Comparison of ENCODE assay signal across 9 mouse cellular contexts in genomic region chr4:133204379-133204778, GRCm38 (mm10). TPM values are rescaled to one million over a fixed set of nuclear protein-coding genes. Genes with fewer than 3 reads are reported as not detected.
DNase-seq lines count a peak whose midpoint lies in the region; ATAC-seq and TF ChIP-seq lines count a peak whose summit lies in the region.
"Had no signal": no experiment of that assay in that cellular context is flagged by ENCODE, and none has a peak within 500 bp of the region (broad histone marks: within the 10 kb centered on the region; RNA-seq: fewer than 3 reads in every experiment).

No protein-coding gene starts in this region.

- H3K79me2 ChIP-seq in myocyte (ENCODE audit: control insufficient read depth, insufficient read depth), result no peaks in the 10 kb centered on the region

- H3K9me3 ChIP-seq in kidney, embryonic 15.5 days (replicated peaks), result no peaks in the 10 kb centered on the region
- no peaks in the 10 kb centered on the region for H3K9me3 ChIP-seq in forebrain, embryonic 11.5 days (ENCODE audit: control insufficient read depth, low read length)
- H3K9me3 ChIP-seq in hindbrain, postnatal 0 days (ENCODE audit: low read length), result no peaks in the 10 kb centered on the region

- H3ac ChIP-seq in myocyte (ENCODE audit: control insufficient read depth, insufficient read length), result no peak overlapping the region

- H3K27me3 ChIP-seq in kidney, embryonic 15.5 days, result no peaks in the 10 kb centered on the region
- H3K27me3 ChIP-seq in forebrain, embryonic 11.5 days (ENCODE audit: control insufficient read depth, insufficient read depth, low read length), result no peaks in the 10 kb centered on the region; the same call in 1 of the 2 replicates
- no peaks in the 10 kb centered on the region for H3K27me3 ChIP-seq in hindbrain, postnatal 0 days (ENCODE audit: insufficient read depth, low read length)
- H3K27me3 ChIP-seq in myocyte (ENCODE audit: control insufficient read depth, insufficient read depth, insufficient read length), result no peaks in the 10 kb centered on the region

- DNase-seq in kidney, adult 11 months, result no peak
- no peak for DNase-seq in forebrain, embryonic 11.5 days (ENCODE audit: low spot score)
- no peak for DNase-seq in hindbrain, postnatal 0 days (ENCODE audit: low spot score)
- no peak for DNase-seq in thymus, postnatal 10 days (ENCODE audit: low spot score in 2 of 2)
- no peak for DNase-seq in ovary, postnatal 14 days (ENCODE audit: low spot score)

- no peak overlapping the region for H3K4me3 ChIP-seq in kidney, embryonic 15.5 days (replicated peaks)
- no peak overlapping the region for H3K4me3 ChIP-seq in forebrain, embryonic 11.5 days (ENCODE audit: low read depth, low read length)
- H3K4me3 ChIP-seq in hindbrain, postnatal 0 days (ENCODE audit: low read length), result no peak overlapping the region
- no peak overlapping the region for H3K4me3 ChIP-seq in myocyte

- no peak for TF ChIP-seq CTCF in hindbrain, postnatal 0 days (IDR thresholded peaks at IDR 0.05; ENCODE audit: low read depth)

- no peak for ATAC-seq in kidney, embryonic 15.5 days (replicated peaks; ENCODE audit: low FRiP score)
- ATAC-seq in forebrain, embryonic 11.5 days (replicated peaks; ENCODE audit: low FRiP score), result no peak
- no peak for ATAC-seq in hindbrain, postnatal 0 days
- ATAC-seq in granulocyte monocyte progenitor cell, adult 5-6 weeks (replicated peaks; ENCODE audit: poor library complexity, severe bottlenecking), result no peak

- peak overlapping the region; percentile 59; the same call in 1 of the 2 replicates for H3K27ac ChIP-seq in kidney, embryonic 15.5 days
- H3K27ac ChIP-seq in forebrain, embryonic 11.5 days (ENCODE audit: low read depth, low read length), result 0 out of 2 replicates have a peak overlapping the region, but pooled peaks have one; percentile 12
- peak overlapping the region; percentile 51; the same call in 1 of the 2 replicates for H3K27ac ChIP-seq in hindbrain, postnatal 0 days

- 29% methylated on average over 7 of the region's 7 CpGs for WGBS in kidney, embryonic 15.5 days
- WGBS in forebrain, embryonic 11.5 days, result 52% methylated on average over 7 of the region's 7 CpGs
- 27% methylated on average over 7 of the region's 7 CpGs for WGBS in hindbrain, postnatal 0 days

- no peak for TF ChIP-seq POLR2A in myocyte (IDR thresholded peaks at IDR 0.05; ENCODE audit: insufficient read length, low read depth)

- peaks cover 32% of the 10 kb centered on the region for H3K4me1 ChIP-seq in kidney, embryonic 15.5 days
- peaks cover 10% of the 10 kb centered on the region; the same call in 1 of the 2 replicates for H3K4me1 ChIP-seq in forebrain, embryonic 11.5 days (replicated peaks; ENCODE audit: control insufficient read depth, insufficient read depth, low read length)
- H3K4me1 ChIP-seq in hindbrain, postnatal 0 days (ENCODE audit: insufficient read depth, low read length), result peaks cover 15% of the 10 kb centered on the region

- H3K36me3 ChIP-seq in kidney, embryonic 15.5 days, result no peaks in the 10 kb centered on the region
- no peaks in the 10 kb centered on the region for H3K36me3 ChIP-seq in forebrain, embryonic 11.5 days (ENCODE audit: control insufficient read depth, insufficient read depth, low read length)
- no peaks in the 10 kb centered on the region for H3K36me3 ChIP-seq in hindbrain, postnatal 0 days (ENCODE audit: insufficient read depth, low read length)
- no peaks in the 10 kb centered on the region for H3K36me3 ChIP-seq in myocyte (ENCODE audit: control insufficient read depth, insufficient read depth)

- H3K9ac ChIP-seq in kidney, embryonic 15.5 days, result no peak overlapping the region
- no peak overlapping the region for H3K9ac ChIP-seq in forebrain, embryonic 11.5 days (ENCODE audit: low read length)
- H3K9ac ChIP-seq in hindbrain, postnatal 0 days (replicated peaks; ENCODE audit: low read length), result peak overlapping the region; percentile 37

- H3K4me2 ChIP-seq in kidney, embryonic 15.5 days, result no peak overlapping the region
- H3K4me2 ChIP-seq in forebrain, embryonic 11.5 days (ENCODE audit: low read depth, low read length, severe bottlenecking), result no peak overlapping the region
- H3K4me2 ChIP-seq in hindbrain, postnatal 0 days (ENCODE audit: low read depth, low read length), result no peak overlapping the region
- no peak overlapping the region for H3K4me2 ChIP-seq in myocyte (ENCODE audit: low read depth)

TF ChIP-seq in myocyte, 11 proteins besides CTCF, POLR2A, EP300 and RAD21:
- TF ChIP-seq TCF3 (IDR thresholded peaks at IDR 0.05; ENCODE audit: insufficient read length, low read depth) (no peak), POLR2AphosphoS2 (IDR thresholded peaks at IDR 0.05; ENCODE audit: insufficient read length, low read depth) (peak; percentile 48)

RNA-seq across cellular contexts. Expression of gene Cd164l2, which starts 7.6 kb away (rescaled TPM):
- 7.8 and 8.2 TPM in 2 replicates for polyA plus RNA-seq in kidney, embryonic 15.5 days (2015; fragmentation: Nextera tagmentation; extraction: Ambion mirVana)
- not detected in 2 replicates for polyA plus RNA-seq in forebrain, embryonic 11.5 days (2014; fragmentation: Nextera tagmentation; extraction: Ambion mirVana)
- total RNA-seq in hindbrain, postnatal 0 days (2014; rRNA removed), result 6.2 and 6.9 TPM in 2 replicates
- polyA plus RNA-seq in hindbrain, postnatal 0 days (2015; fragmentation: Nextera tagmentation; extraction: Ambion mirVana), result 9.6 and 11.9 TPM in 2 replicates
- 0.22 TPM for polyA plus RNA-seq in myocyte (2012; fragmentation: generic; extraction: Trizol)
- total RNA-seq in granulocyte monocyte progenitor cell, adult 5-6 weeks (2014; fragmentation: Nextera tagmentation), result not detected in 2 replicates
- total RNA-seq in granulocyte monocyte progenitor cell, adult 5-6 weeks (2017), result not detected in 2 replicates

RNA-seq across cellular contexts. Expression of gene Gpr3, which starts 8.0 kb away (rescaled TPM):
- 0.09 and 0.12 TPM in 2 replicates for polyA plus RNA-seq in kidney, embryonic 15.5 days (2015; fragmentation: Nextera tagmentation; extraction: Ambion mirVana)
- 0.37 TPM in 1 of 2 replicates, not detected in the other for polyA plus RNA-seq in forebrain, embryonic 11.5 days (2014; fragmentation: Nextera tagmentation; extraction: Ambion mirVana)
- total RNA-seq in hindbrain, postnatal 0 days (2014; rRNA removed), result 7.0 and 7.3 TPM in 2 replicates
- polyA plus RNA-seq in hindbrain, postnatal 0 days (2015; fragmentation: Nextera tagmentation; extraction: Ambion mirVana), result 4.5 and 5.5 TPM in 2 replicates
- 0.40 TPM for polyA plus RNA-seq in myocyte (2012; fragmentation: generic; extraction: Trizol)
- not detected in 2 replicates for total RNA-seq in granulocyte monocyte progenitor cell, adult 5-6 weeks (2014; fragmentation: Nextera tagmentation)
- 0.36 TPM in 1 of 2 replicates, not detected in the other for total RNA-seq in granulocyte monocyte progenitor cell, adult 5-6 weeks (2017)
- polyA plus RNA-seq: thymus, postnatal 0 days had no signal

RNA-seq across cellular contexts. Expression of gene Map3k6, which starts 36.2 kb away (rescaled TPM):
- polyA plus RNA-seq in kidney, embryonic 15.5 days (2015; fragmentation: Nextera tagmentation; extraction: Ambion mirVana), result 4.0 and 4.3 TPM in 2 replicates
- polyA plus RNA-seq in forebrain, embryonic 11.5 days (2014; fragmentation: Nextera tagmentation; extraction: Ambion mirVana), result 1.2 and 3.0 TPM in 2 replicates
- total RNA-seq in hindbrain, postnatal 0 days (2014; rRNA removed), result 7.2 and 11.7 TPM in 2 replicates
- polyA plus RNA-seq in hindbrain, postnatal 0 days (2015; fragmentation: Nextera tagmentation; extraction: Ambion mirVana), result 4.7 and 5.8 TPM in 2 replicates
- 4.6 TPM for polyA plus RNA-seq in myocyte (2012; fragmentation: generic; extraction: Trizol)
- 0.19 and 2.0 TPM in 2 replicates for total RNA-seq in granulocyte monocyte progenitor cell, adult 5-6 weeks (2014; fragmentation: Nextera tagmentation)
- 3.7 and 4.1 TPM in 2 replicates for total RNA-seq in granulocyte monocyte progenitor cell, adult 5-6 weeks (2017)

RNA-seq across cellular contexts. Expression of gene Sytl1, which starts 58.5 kb away (rescaled TPM):
- 0.96 and 1.8 TPM in 2 replicates for polyA plus RNA-seq in kidney, embryonic 15.5 days (2015; fragmentation: Nextera tagmentation; extraction: Ambion mirVana)
- polyA plus RNA-seq in forebrain, embryonic 11.5 days (2014; fragmentation: Nextera tagmentation; extraction: Ambion mirVana), result 1.5 and 2.8 TPM in 2 replicates
- 1.4 TPM in 1 of 2 replicates, not detected in the other for total RNA-seq in hindbrain, postnatal 0 days (2014; rRNA removed)
- 0.18 and 0.40 TPM in 2 replicates for polyA plus RNA-seq in hindbrain, postnatal 0 days (2015; fragmentation: Nextera tagmentation; extraction: Ambion mirVana)
- 3.4 TPM for polyA plus RNA-seq in myocyte (2012; fragmentation: generic; extraction: Trizol)
- 1.8 and 6.1 TPM in 2 replicates for total RNA-seq in granulocyte monocyte progenitor cell, adult 5-6 weeks (2014; fragmentation: Nextera tagmentation)
- total RNA-seq in granulocyte monocyte progenitor cell, adult 5-6 weeks (2017), result 2.2 and 2.6 TPM in 2 replicates
